Mouse (Mus musculus) intestine, embryonic 16.5 days (tissue): Measurements from ENCODE around the gene Cmip. TPM values are rescaled to one million over a fixed set of nuclear protein-coding genes. Genes with fewer than 3 reads are reported as not detected.

ENCODE experiments used
- ATAC-seq: fragments of 200-750 bp; cut with Nextera tagmentation; 2 replicates; pipeline ENCODE4 v1.8.0; 2017; ENCODE audit warnings: moderate TSS enrichment, moderate library complexity
- H3K27ac ChIP-seq: fragments of 300-500 bp; sonication (generic); 2 replicates; pipeline ENCODE4 v1.5.1; 2014; ENCODE audit warnings: mild to moderate bottlenecking, low read length
- H3K27me3 ChIP-seq: fragments of 300-500 bp; sonication (generic); replicated peaks from 2 replicates; pipeline ENCODE4 v1.6.1; 2014; ENCODE audit warnings: low read length, control low read depth, mixed read lengths; ENCODE audit not compliant: control insufficient read depth, insufficient read depth
- H3K36me3 ChIP-seq: fragments of 300-500 bp; sonication (generic); 2 replicates; pipeline ENCODE4 v1.6.1; 2014; ENCODE audit warnings: low read length, control low read depth; ENCODE audit not compliant: control insufficient read depth, insufficient read depth
- H3K4me1 ChIP-seq: fragments of 300-500 bp; sonication (generic); 2 replicates; pipeline ENCODE4 v1.6.1; 2014; ENCODE audit warnings: low read length, control low read depth, mixed read lengths; ENCODE audit not compliant: control insufficient read depth, insufficient read depth
- H3K4me2 ChIP-seq: fragments of 300-500 bp; sonication (generic); 2 replicates; pipeline ENCODE4 v1.6.1; 2014; ENCODE audit warnings: low read depth, low read length, control low read depth
- H3K4me3 ChIP-seq: fragments of 300-500 bp; sonication (generic); 2 replicates; pipeline ENCODE4 v1.5.1; 2014; ENCODE audit warnings: mild to moderate bottlenecking, low read length
- H3K9ac ChIP-seq: fragments of 300-500 bp; sonication (generic); 2 replicates; pipeline ENCODE4 v1.6.1; 2014; ENCODE audit warnings: low read depth, low read length
- H3K9me3 ChIP-seq: fragments of 300-500 bp; sonication (generic); 2 replicates; pipeline ENCODE4 v1.6.1; 2016; ENCODE audit warnings: low read length, control low read depth; ENCODE audit not compliant: control insufficient read depth
- WGBS: fragments of 180-500 bp; shearing (Covaris S2); extraction: QIAGEN DNeasy Blood & Tissue Kit; methylation state at CpG from one replicate; pipeline ENCODE4 v1.1.7; 2014; 5-methylcytosine and 5-hydroxymethylcytosine counted together
- polyA plus RNA-seq: library from polyadenylated mRNA; unstranded; fragments of >200 nt; fragmentation: Nextera tagmentation; extraction: Ambion mirVana; gene quantifications from 2 replicates; pipeline ENCODE4 v1.2.1, GENCODE M21; 2015

The Cmip gene
- polyA plus RNA-seq, 1 experiment from 2014 or later, result 16.8 TPM

DNA sequence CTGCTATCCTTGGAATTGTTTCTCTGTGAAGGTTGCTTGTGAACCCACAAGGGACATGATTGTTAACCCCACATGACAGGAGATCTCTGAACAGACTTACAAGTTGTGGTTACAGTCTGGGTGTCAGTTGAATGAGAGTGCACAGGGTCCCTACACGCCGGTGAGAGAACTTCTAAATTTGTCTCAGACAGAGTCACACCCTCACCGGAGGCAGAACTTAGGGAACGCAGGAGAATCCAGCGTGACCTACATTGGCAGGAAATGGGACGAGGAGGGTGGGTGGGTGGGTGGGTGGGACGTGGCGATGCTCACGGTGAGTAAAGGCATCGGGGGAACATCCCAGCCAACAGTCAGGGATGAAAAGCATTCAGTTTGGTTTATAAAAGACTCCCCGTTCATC, 88.0 kb downstream of the Cmip start:
- Histone ChIP-seq H3K36me3 (no peaks in the 10 kb centered on the region), H3K27me3 (no peaks in the 10 kb centered on the region), H3K27ac (peak overlapping the region; percentile 48; the same call in 1 of the 2 replicates), H3K9ac (no peak overlapping the region), H3K4me1 (peaks cover 84% of the 10 kb centered on the region), H3K9me3 (no peaks in the 10 kb centered on the region), H3K4me2 (no peak overlapping the region), H3K4me3 (no peak overlapping the region)
- WGBS, result 58% methylated on average over 11 of the region's 11 CpGs
- ATAC-seq, result no peak

DNA sequence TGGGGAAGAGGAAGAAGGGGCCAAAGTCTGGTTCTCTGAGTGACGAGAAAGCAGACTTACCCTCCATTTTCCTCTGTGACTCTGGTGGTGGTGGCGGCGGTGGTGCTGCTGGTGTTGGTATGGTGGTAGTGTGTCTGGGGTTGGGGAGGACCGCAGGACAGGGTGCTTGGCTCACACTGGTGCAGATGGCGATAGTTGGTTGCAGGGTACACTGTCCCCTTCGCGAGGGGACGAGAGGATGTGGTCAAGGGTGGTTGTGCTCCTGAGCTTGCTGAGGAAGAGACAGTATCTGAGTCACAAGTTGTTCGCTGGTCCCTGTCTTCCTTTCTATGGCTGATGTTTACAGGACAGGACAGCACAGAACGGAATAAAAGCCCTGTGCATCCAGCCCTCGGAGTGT, 88.5 kb downstream of the Cmip start:
- peak overlapping the region; percentile 69; the same call in 1 of the 2 replicates for H3K27ac ChIP-seq
- H3K4me2 ChIP-seq, result no peak overlapping the region
- H3K4me3 ChIP-seq, result no peak overlapping the region
- ATAC-seq, result no peak
- no peaks in the 10 kb centered on the region for H3K27me3 ChIP-seq
- H3K9ac ChIP-seq, result no peak overlapping the region
- no peaks in the 10 kb centered on the region for H3K36me3 ChIP-seq
- no peaks in the 10 kb centered on the region for H3K9me3 ChIP-seq
- peaks cover 79% of the 10 kb centered on the region for H3K4me1 ChIP-seq
- WGBS, result 82% methylated on average over 11 of the region's 11 CpGs

DNA sequence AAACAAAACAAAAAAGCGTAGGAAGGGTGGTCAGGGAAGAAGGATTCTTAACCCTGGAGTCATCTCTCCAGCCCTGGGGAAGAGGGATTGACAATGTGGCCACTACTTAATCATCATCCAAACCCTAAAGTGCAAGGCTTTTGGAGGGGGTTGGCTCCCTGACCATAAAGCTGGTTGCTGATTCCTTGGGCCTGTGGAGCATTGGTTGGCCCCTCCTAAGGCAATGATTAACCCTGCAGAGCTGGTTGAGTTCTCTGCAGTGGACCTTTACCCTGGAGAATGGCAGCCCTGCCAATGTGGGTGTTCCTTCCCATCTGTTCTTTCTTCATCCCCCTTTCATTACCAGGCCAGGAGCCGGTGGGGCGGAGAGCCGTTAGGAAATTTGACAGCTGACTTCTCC, 90.7 kb downstream of the Cmip start:
- H3K4me3 ChIP-seq, result peak overlapping the region; percentile 11
- 42% methylated on average over 4 of the region's 4 CpGs for WGBS
- no peaks in the 10 kb centered on the region for H3K36me3 ChIP-seq
- peak; percentile 86 for ATAC-seq
- H3K9me3 ChIP-seq, result no peaks in the 10 kb centered on the region
- peak overlapping the region; percentile 83 for H3K27ac ChIP-seq
- H3K4me1 ChIP-seq, result peaks cover 60% of the 10 kb centered on the region
- H3K9ac ChIP-seq, result peak overlapping the region; percentile 45; the same call in 1 of the 2 replicates
- H3K27me3 ChIP-seq, result no peaks in the 10 kb centered on the region
- peak overlapping the region; percentile 47 for H3K4me2 ChIP-seq

- no peaks in the 10 kb centered on the region for H3K27me3 ChIP-seq
- H3K4me3 ChIP-seq, result no peak overlapping the region
- peak overlapping the region; percentile 83 for H3K27ac ChIP-seq
- no peak for ATAC-seq
- H3K9ac ChIP-seq, result 0 out of 2 replicates have a peak overlapping the region, but pooled peaks have one; percentile 44
- WGBS, result 46% methylated on average over 11 of the region's 11 CpGs
- no peaks in the 10 kb centered on the region for H3K36me3 ChIP-seq
- H3K9me3 ChIP-seq, result no peaks in the 10 kb centered on the region
- H3K4me1 ChIP-seq, result peaks cover 47% of the 10 kb centered on the region
- H3K4me2 ChIP-seq, result peak overlapping the region; percentile 47; the same call in 1 of the 2 replicates
These were observed 92.0 kb downstream of the Cmip start for GRCm38 (mm10) chr8:117348718-117349394.

DNA sequence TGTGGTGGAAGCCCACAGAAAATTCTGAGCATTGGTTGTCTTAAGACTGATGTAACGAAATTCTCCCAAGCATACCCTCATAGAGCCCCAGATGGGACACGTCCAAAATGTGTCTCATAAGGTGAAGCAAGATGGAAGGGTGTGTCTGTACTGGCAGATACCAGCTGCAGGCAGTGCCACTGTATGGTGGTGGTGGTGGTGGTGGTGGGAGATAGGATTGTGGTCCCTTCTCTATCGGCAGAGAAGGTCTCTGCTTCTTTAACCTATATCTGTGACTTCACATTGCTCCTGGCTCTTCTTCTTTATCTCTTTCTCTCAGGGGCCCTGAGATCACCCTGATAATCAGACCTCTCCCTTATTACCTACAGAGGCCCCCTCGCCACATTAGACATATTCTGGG, 92.7 kb downstream of the Cmip start:
- H3K27ac ChIP-seq, result no peak overlapping the region
- no peak overlapping the region for H3K4me2 ChIP-seq
- no peak for ATAC-seq
- WGBS, result 88% methylated on average over 4 of the region's 4 CpGs
- no peaks in the 10 kb centered on the region for H3K36me3 ChIP-seq
- no peaks in the 10 kb centered on the region for H3K27me3 ChIP-seq
- no peak overlapping the region for H3K4me3 ChIP-seq
- peaks cover 41% of the 10 kb centered on the region for H3K4me1 ChIP-seq
- no peaks in the 10 kb centered on the region for H3K9me3 ChIP-seq
- no peak overlapping the region for H3K9ac ChIP-seq

DNA sequence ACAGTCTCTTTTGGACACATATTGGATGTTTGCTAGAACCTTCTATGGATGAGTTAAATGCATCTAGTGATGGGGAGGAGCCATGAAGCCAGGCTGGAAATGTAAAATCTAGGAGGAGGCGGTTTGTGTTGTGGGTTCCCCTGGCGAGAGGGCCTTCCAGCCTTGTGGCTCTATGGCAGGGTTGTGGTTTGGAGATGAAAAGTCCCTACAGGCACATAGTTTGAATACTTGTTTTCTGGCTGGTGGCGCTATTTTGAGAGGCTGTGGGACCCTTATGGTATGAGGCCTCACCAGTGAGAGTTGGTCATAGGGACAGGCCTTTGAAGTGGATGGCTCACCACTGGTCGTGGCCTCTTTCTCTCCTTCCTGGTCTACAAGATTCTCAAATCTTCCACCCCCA, 95.2 kb downstream of the Cmip start:
- H3K4me1 ChIP-seq, result peaks cover 45% of the 10 kb centered on the region
- no peak overlapping the region for H3K9ac ChIP-seq
- no peaks in the 10 kb centered on the region for H3K9me3 ChIP-seq
- no peak overlapping the region for H3K4me2 ChIP-seq
- no peaks in the 10 kb centered on the region for H3K27me3 ChIP-seq
- no peak overlapping the region for H3K27ac ChIP-seq
- no peak for ATAC-seq
- H3K36me3 ChIP-seq, result no peaks in the 10 kb centered on the region
- H3K4me3 ChIP-seq, result no peak overlapping the region
- WGBS, result 90% methylated on average over 4 of the region's 4 CpGs

GRCm38 (mm10) chr8:117355111-117355831, 98.4 kb downstream of the Cmip start:
- H3K27me3 ChIP-seq, result no peaks in the 10 kb centered on the region
- no peak overlapping the region for H3K4me3 ChIP-seq
- H3K27ac ChIP-seq, result no peak overlapping the region
- ATAC-seq, result no peak
- peaks cover 49% of the 10 kb centered on the region for H3K4me1 ChIP-seq
- no peaks in the 10 kb centered on the region for H3K9me3 ChIP-seq
- no peak overlapping the region for H3K4me2 ChIP-seq
- no peak overlapping the region for H3K9ac ChIP-seq
- no peaks in the 10 kb centered on the region for H3K36me3 ChIP-seq
- 73% methylated on average over 12 of the region's 12 CpGs for WGBS

DNA sequence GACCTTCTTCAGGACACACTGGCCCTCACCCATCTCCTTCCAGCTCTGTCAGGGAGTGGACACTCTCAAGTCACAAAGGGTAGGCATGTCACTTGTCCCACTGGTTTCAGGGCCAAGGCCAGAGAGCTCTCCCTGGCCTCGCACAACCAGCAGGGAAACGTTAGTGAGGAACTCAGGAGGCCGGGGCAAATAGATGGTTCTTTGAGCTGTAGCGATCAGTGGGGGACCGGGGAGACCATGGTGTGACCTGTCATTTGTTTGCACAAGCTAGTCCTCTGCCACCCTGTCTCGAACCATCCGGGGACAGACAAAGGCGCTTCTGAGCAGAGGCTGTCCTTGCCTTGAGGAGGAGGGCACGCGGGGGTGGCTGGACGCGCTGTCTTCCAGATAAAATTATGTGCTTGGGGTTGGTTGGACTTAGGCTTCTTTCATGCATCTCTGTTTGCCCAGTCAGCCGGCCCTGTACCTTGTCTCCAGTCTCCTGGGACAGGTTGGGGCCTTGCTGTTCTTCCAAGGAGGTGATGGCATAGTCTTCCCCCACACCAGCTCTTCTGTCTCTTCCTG, 99.3 kb downstream of the Cmip start:
- Histone ChIP-seq H3K4me2 (no peak overlapping the region), H3K27ac (peak overlapping the region; percentile 76; the same call in 1 of the 2 replicates), H3K36me3 (no peaks in the 10 kb centered on the region), H3K4me1 (peaks cover 56% of the 10 kb centered on the region), H3K9me3 (no peaks in the 10 kb centered on the region), H3K4me3 (no peak overlapping the region), H3K27me3 (no peaks in the 10 kb centered on the region), H3K9ac (no peak overlapping the region)
- 60% methylated on average over 13 of the region's 13 CpGs for WGBS
- no peak for ATAC-seq
